Mouse (Mus musculus) hindbrain, postnatal 0 days (tissue): ENCODE data around the gene Exph5. TPM values are rescaled to one million over a fixed set of nuclear protein-coding genes. Genes with fewer than 3 reads are reported as not detected.

Experiments used
- ATAC-seq: fragments of 200-750 bp; cut with Nextera tagmentation; 2 replicates; pipeline ENCODE4 v1.8.0; 2017; ENCODE audit warnings: mild to moderate bottlenecking, moderate TSS enrichment, moderate library complexity
- DNase-seq: peaks from one replicate; pipeline ENCODE4 v3.0.0-alpha.2; 2015; ENCODE audit warnings: low spot score
- H3K27ac ChIP-seq: fragments of 300-500 bp; sonication (generic); 2 replicates; pipeline ENCODE4 v1.5.1; 2014; ENCODE audit warnings: mild to moderate bottlenecking
- H3K27me3 ChIP-seq: fragments of 300-500 bp; sonication (generic); 2 replicates; pipeline ENCODE4 v1.6.1; 2014; ENCODE audit warnings: low read length, mixed read lengths; ENCODE audit not compliant: insufficient read depth
- H3K36me3 ChIP-seq: fragments of 300-500 bp; sonication (generic); 2 replicates; pipeline ENCODE4 v1.6.1; 2014; ENCODE audit warnings: low read length, mixed read lengths; ENCODE audit not compliant: insufficient read depth
- H3K4me1 ChIP-seq: fragments of 300-500 bp; sonication (generic); 2 replicates; pipeline ENCODE4 v1.6.1; 2014; ENCODE audit warnings: antibody characterized with exemption, low read length, mixed read lengths; ENCODE audit not compliant: insufficient read depth
- H3K4me2 ChIP-seq: fragments of 300-500 bp; sonication (generic); 2 replicates; pipeline ENCODE4 v1.6.1; 2014; ENCODE audit warnings: low read depth, mild to moderate bottlenecking, low read length, moderate library complexity, mixed read lengths
- H3K4me3 ChIP-seq: fragments of 300-500 bp; sonication (generic); 2 replicates; pipeline ENCODE4 v1.5.1; 2014; ENCODE audit warnings: low read length
- H3K9ac ChIP-seq: fragments of 300-500 bp; sonication (generic); replicated peaks from 2 replicates; pipeline ENCODE4 v1.6.1; 2014; ENCODE audit warnings: mild to moderate bottlenecking, low read length, moderate library complexity, mixed read lengths
- H3K9me3 ChIP-seq: fragments of 300-500 bp; sonication (generic); 2 replicates; pipeline ENCODE4 v1.6.1; 2016; ENCODE audit warnings: low read length, mixed read lengths
- CTCF ChIP-seq: IDR thresholded peaks from 2 replicates; pipeline ENCODE4 v1.5.1; 2016; ENCODE audit warnings: antibody characterized with exemption, control low read depth, low read depth
- WGBS: fragments of 180-500 bp; shearing (Covaris S2); extraction: QIAGEN DNeasy Blood & Tissue Kit; methylation state at CpG from one replicate; pipeline ENCODE4 v1.1.7; 2014; 5-methylcytosine and 5-hydroxymethylcytosine counted together
- polyA plus RNA-seq: library from polyadenylated mRNA; unstranded; fragments of >200 nt; fragmentation: Nextera tagmentation; extraction: Ambion mirVana; gene quantifications from 2 replicates; pipeline ENCODE4 v1.2.1, GENCODE M21; 2015
- total RNA-seq: library from RNA; depleted of rRNA; stranded (reverse); fragments of >200 nt; gene quantifications from 2 replicates; pipeline ENCODE4 v1.2.3, GENCODE M21; 2014

Exph5 gene
- total and polyA plus RNA-seq, 2 experiments from 2014 or later: 0.36 to 0.99 TPM

GRCm38 (mm10) chr9:53329301-53330206, 28.1 kb downstream of the Exph5 start:
- Histone ChIP-seq H3K9ac (no peak overlapping the region), H3K27ac (no peak overlapping the region), H3K27me3 (no peaks in the 10 kb centered on the region), H3K36me3 (no peaks in the 10 kb centered on the region), H3K9me3 (no peaks in the 10 kb centered on the region), H3K4me3 (no peak overlapping the region), H3K4me2 (no peak overlapping the region), H3K4me1 (no peaks in the 10 kb centered on the region)
- ATAC-seq (no peak), DNase-seq (no peak)
- whole genome bisulfite sequencing: 21% methylated on average over 6 of the region's 6 CpGs
- TF ChIP-seq CTCF: no peak

DNA sequence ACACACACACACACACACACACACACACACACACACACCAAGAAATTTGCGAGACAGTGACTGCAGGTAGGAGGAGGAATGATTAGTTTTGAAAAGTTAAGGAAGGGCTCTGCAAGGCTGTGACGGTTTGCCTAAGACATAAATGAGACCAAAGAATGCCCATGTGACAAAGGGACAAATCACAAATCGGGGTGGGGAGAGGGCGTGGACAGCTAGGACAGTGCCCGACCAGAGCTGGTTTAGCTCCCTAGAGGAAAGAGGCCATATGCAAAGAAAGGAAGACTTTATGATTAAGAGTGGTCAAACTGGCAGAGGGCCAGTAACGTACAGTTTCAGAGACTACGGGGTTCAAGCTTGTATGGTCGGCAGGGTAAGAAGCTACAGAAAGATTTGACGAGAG, 28.8 kb downstream of the Exph5 start:
- H3K4me2 ChIP-seq: no peak overlapping the region
- no peak for DNase-seq
- H3K27me3 ChIP-seq: no peaks in the 10 kb centered on the region
- no peak overlapping the region for H3K4me3 ChIP-seq
- TF ChIP-seq CTCF: no peak
- WGBS: 70% methylated on average over 9 of the region's 9 CpGs
- no peaks in the 10 kb centered on the region for H3K9me3 ChIP-seq
- no peaks in the 10 kb centered on the region for H3K36me3 ChIP-seq
- H3K4me1 ChIP-seq: no peaks in the 10 kb centered on the region
- H3K27ac ChIP-seq: no peak overlapping the region
- no peak for ATAC-seq
- no peak overlapping the region for H3K9ac ChIP-seq

- H3K27ac ChIP-seq: no peak overlapping the region
- TF ChIP-seq CTCF: no peak
- no peaks in the 10 kb centered on the region for H3K27me3 ChIP-seq
- DNase-seq (no peak), ATAC-seq (no peak)
- no peaks in the 10 kb centered on the region for H3K9me3 ChIP-seq
- H3K9ac ChIP-seq: no peak overlapping the region
- WGBS: 79% methylated on average over 4 of the region's 4 CpGs
- H3K4me1 ChIP-seq: no peaks in the 10 kb centered on the region
- H3K4me3 ChIP-seq: no peak overlapping the region
- no peaks in the 10 kb centered on the region for H3K36me3 ChIP-seq
- no peak overlapping the region for H3K4me2 ChIP-seq
Observed at GRCm38 (mm10) chr9:53333436-53333835, 32.0 kb downstream of the Exph5 start.

GRCm38 (mm10) chr9:53335131-53335530, 33.7 kb downstream of the Exph5 start:
- Histone ChIP-seq H3K27me3 (no peaks in the 10 kb centered on the region), H3K4me1 (no peaks in the 10 kb centered on the region), H3K27ac (no peak overlapping the region), H3K4me3 (no peak overlapping the region), H3K9me3 (no peaks in the 10 kb centered on the region), H3K4me2 (no peak overlapping the region), H3K36me3 (no peaks in the 10 kb centered on the region), H3K9ac (no peak overlapping the region)
- ATAC-seq (no peak), DNase-seq (no peak)
- whole genome bisulfite sequencing: 83% methylated on average over 3 of the region's 3 CpGs
- TF ChIP-seq CTCF: no peak

GRCm38 (mm10) chr9:53339603-53340002, 38.1 kb downstream of the Exph5 start:
- Histone ChIP-seq H3K36me3 (no peaks in the 10 kb centered on the region), H3K9ac (no peak overlapping the region), H3K4me2 (no peak overlapping the region), H3K4me3 (no peak overlapping the region), H3K9me3 (no peaks in the 10 kb centered on the region), H3K4me1 (no peaks in the 10 kb centered on the region), H3K27ac (no peak overlapping the region), H3K27me3 (no peaks in the 10 kb centered on the region)
- 84% methylated on average over 7 of the region's 7 CpGs for WGBS
- DNase-seq (no peak), ATAC-seq (no peak)
- TF ChIP-seq CTCF: no peak

DNA sequence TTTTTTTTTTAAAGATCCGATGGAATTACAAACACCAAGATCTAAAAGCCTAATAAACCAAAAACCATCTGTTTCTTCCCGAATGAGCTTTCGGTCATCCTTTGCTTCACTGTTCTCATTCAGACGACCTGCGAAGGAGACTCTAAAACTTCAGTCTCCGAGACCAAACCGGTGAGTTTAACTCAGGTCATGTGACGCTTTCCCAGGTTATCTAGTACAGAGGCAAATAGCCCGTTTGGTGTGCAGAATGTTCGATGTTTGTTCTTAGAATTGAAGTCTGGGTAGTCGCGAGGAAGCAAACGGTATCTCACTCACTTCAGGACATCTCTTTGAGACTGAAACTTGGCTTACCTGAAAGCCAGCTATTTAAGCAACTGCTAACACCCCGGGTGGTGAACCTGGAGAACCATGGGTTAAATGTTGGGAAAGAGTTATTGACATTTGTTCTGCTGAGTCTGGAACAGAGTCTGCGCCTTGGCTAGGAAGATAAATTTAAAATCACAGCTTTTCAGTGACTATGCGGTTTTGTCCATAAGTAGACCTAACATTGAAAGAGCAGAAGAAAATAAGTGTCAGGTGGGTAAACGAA, 39.0 kb downstream of the Exph5 start:
- Histone ChIP-seq H3K9ac (no peak overlapping the region; the same call in 1 of the 2 replicates), H3K36me3 (no peaks in the 10 kb centered on the region), H3K4me2 (peak overlapping the region; percentile 69), H3K4me1 (no peaks in the 10 kb centered on the region), H3K9me3 (no peaks in the 10 kb centered on the region), H3K4me3 (peak overlapping the region; percentile 36), H3K27me3 (no peaks in the 10 kb centered on the region), H3K27ac (no peak overlapping the region)
- WGBS: 49% methylated on average over 17 of the region's 17 CpGs
- no peak for TF ChIP-seq CTCF
- DNase-seq: no peak
- no peak for ATAC-seq

GRCm38 (mm10) chr9:53340969-53341368, 39.5 kb downstream of the Exph5 start:
- Histone ChIP-seq H3K4me1 (no peaks in the 10 kb centered on the region), H3K9ac (peak overlapping the region; percentile 33), H3K4me3 (peak overlapping the region; percentile 36), H3K36me3 (no peaks in the 10 kb centered on the region), H3K27me3 (no peaks in the 10 kb centered on the region), H3K4me2 (peak overlapping the region; percentile 69), H3K27ac (no peak overlapping the region), H3K9me3 (no peaks in the 10 kb centered on the region)
- DNase-seq (peak; percentile 27), ATAC-seq (no peak)
- no peak for TF ChIP-seq CTCF
- WGBS: 9% methylated on average over 14 of the region's 14 CpGs
